Mouse (Mus musculus): Measurements from ENCODE around the gene Olfr482. TPM values are rescaled to one million over a fixed set of nuclear protein-coding genes. Genes with fewer than 3 reads are reported as not detected.

Gene Olfr482
- polyA plus RNA-seq, 1 experiment from 2014 or later: 0.07 TPM

- H3K4me1 ChIP-seq (replicated peaks; ENCODE audit: control insufficient read depth, insufficient read depth): no peaks in the 10 kb centered on the region
- WGBS: 61% methylated on average over 1 of the region's 1 CpGs
- no peak within 1 kb of the TSS for H3K9ac ChIP-seq (ENCODE audit: low read length)
- H3K4me2 ChIP-seq (replicated peaks; ENCODE audit: low read depth): no peak within 1 kb of the TSS
- ATAC-seq (ENCODE audit: low FRiP score, low TSS enrichment) (no peak), DNase-seq (ENCODE audit: low spot score) (no peak)
- no peak within 1 kb of the TSS for H3K4me3 ChIP-seq (ENCODE audit: low read depth, low read length)
- TF ChIP-seq EP300 (optimal IDR thresholded peaks at IDR 0.05): no peak
- TF ChIP-seq CTCF (IDR thresholded peaks at IDR 0.05; ENCODE audit: low read depth): no peak
- H3K27ac ChIP-seq (replicated peaks): no peak within 1 kb of the TSS
- H3K9me3 ChIP-seq (ENCODE audit: control insufficient read depth, low read length): no peaks in the 10 kb centered on the region
- no peaks in the 10 kb centered on the region for H3K27me3 ChIP-seq (ENCODE audit: control insufficient read depth, insufficient read depth, low read length)
- no peaks in the 10 kb centered on the region for H3K36me3 ChIP-seq (ENCODE audit: control insufficient read depth, insufficient read depth, low read length)
These were observed 30.1 kb downstream of the Olfr482 start, which contains the start of gene Olfr480 for GRCm38 (mm10) chr7:108067246-108067645. TSS of gene Olfr480 (minus strand) at chr7:108067346.

GRCm38 (mm10) chr7:108050393-108050792 lies 47.0 kb downstream of the Olfr482 start, which contains the start of gene Olfr479:
TSS of gene Olfr479 (plus strand) at chr7:108050693.
- Histone ChIP-seq H3K4me1 (replicated peaks; ENCODE audit: control insufficient read depth, insufficient read depth) (no peaks in the 10 kb centered on the region), H3K4me2 (replicated peaks; ENCODE audit: low read depth) (no peak within 1 kb of the TSS), H3K27ac (replicated peaks) (no peak within 1 kb of the TSS), H3K27me3 (ENCODE audit: control insufficient read depth, insufficient read depth, low read length) (no peaks in the 10 kb centered on the region), H3K36me3 (ENCODE audit: control insufficient read depth, insufficient read depth, low read length) (no peaks in the 10 kb centered on the region), H3K4me3 (ENCODE audit: low read depth, low read length) (no peak within 1 kb of the TSS), H3K9me3 (ENCODE audit: control insufficient read depth, low read length) (no peaks in the 10 kb centered on the region), H3K9ac (ENCODE audit: low read length) (no peak within 1 kb of the TSS)
- no peak for DNase-seq (ENCODE audit: low spot score)
- 83% methylated on average over 2 of the region's 2 CpGs for WGBS
- ATAC-seq (ENCODE audit: low FRiP score, low TSS enrichment): no peak
- TF ChIP-seq CTCF (IDR thresholded peaks at IDR 0.05; ENCODE audit: low read depth) (no peak), EP300 (optimal IDR thresholded peaks at IDR 0.05) (no peak)

Other genes with a start within 250 kb of the Olfr482 start
- 0.04 TPM in 1 of 2 replicates, not detected in the other for gene Olfr472, start 199.7 kb downstream of the Olfr482 start, polyA plus RNA-seq (2015; fragmentation: Nextera tagmentation; extraction: Ambion mirVana)
- gene Olfr473, start 167.1 kb downstream of the Olfr482 start, polyA plus RNA-seq (2015; fragmentation: Nextera tagmentation; extraction: Ambion mirVana): not detected in 2 replicates
- gene Olfr474, start 142.9 kb downstream of the Olfr482 start, polyA plus RNA-seq (2015; fragmentation: Nextera tagmentation; extraction: Ambion mirVana): not detected in 2 replicates
- not detected in 2 replicates for gene Olfr476, start 132.8 kb downstream of the Olfr482 start, polyA plus RNA-seq (2015; fragmentation: Nextera tagmentation; extraction: Ambion mirVana)
- gene Olfr477, start 110.9 kb downstream of the Olfr482 start, polyA plus RNA-seq (2015; fragmentation: Nextera tagmentation; extraction: Ambion mirVana): not detected in 2 replicates
- gene Olfr478, start 63.6 kb downstream of the Olfr482 start, polyA plus RNA-seq (2015; fragmentation: Nextera tagmentation; extraction: Ambion mirVana): not detected in 2 replicates
- gene Olfr479, start 46.9 kb downstream of the Olfr482 start, polyA plus RNA-seq (2015; fragmentation: Nextera tagmentation; extraction: Ambion mirVana): not detected in 2 replicates
- not detected in 2 replicates for gene Olfr480, start 30.2 kb downstream of the Olfr482 start, polyA plus RNA-seq (2015; fragmentation: Nextera tagmentation; extraction: Ambion mirVana)
- gene Olfr481, start 17.7 kb downstream of the Olfr482 start, polyA plus RNA-seq (2015; fragmentation: Nextera tagmentation; extraction: Ambion mirVana): not detected in 2 replicates
- gene Olfr483, start 3.3 kb upstream of the Olfr482 start, polyA plus RNA-seq (2015; fragmentation: Nextera tagmentation; extraction: Ambion mirVana): not detected in 2 replicates
- not detected in 2 replicates for gene Olfr484, start 29.9 kb upstream of the Olfr482 start, polyA plus RNA-seq (2015; fragmentation: Nextera tagmentation; extraction: Ambion mirVana)
- not detected in 2 replicates for gene Olfr485, start 62.3 kb upstream of the Olfr482 start, polyA plus RNA-seq (2015; fragmentation: Nextera tagmentation; extraction: Ambion mirVana)
- gene Olfr486, start 75.2 kb upstream of the Olfr482 start, polyA plus RNA-seq (2015; fragmentation: Nextera tagmentation; extraction: Ambion mirVana): not detected in 2 replicates
- not detected in 2 replicates for gene Olfr487, start 117.0 kb upstream of the Olfr482 start, polyA plus RNA-seq (2015; fragmentation: Nextera tagmentation; extraction: Ambion mirVana)
- gene Olfr488, start 160.8 kb upstream of the Olfr482 start, polyA plus RNA-seq (2015; fragmentation: Nextera tagmentation; extraction: Ambion mirVana): not detected in 2 replicates
- gene Olfr490, start 191.3 kb upstream of the Olfr482 start, polyA plus RNA-seq (2015; fragmentation: Nextera tagmentation; extraction: Ambion mirVana): not detected in 2 replicates
- not detected in 2 replicates for gene Olfr491, start 215.9 kb upstream of the Olfr482 start, polyA plus RNA-seq (2015; fragmentation: Nextera tagmentation; extraction: Ambion mirVana)
- not detected in 2 replicates for gene Olfr492, start 226.1 kb upstream of the Olfr482 start, polyA plus RNA-seq (2015; fragmentation: Nextera tagmentation; extraction: Ambion mirVana)
- gene Olfr493, start 249.4 kb upstream of the Olfr482 start, polyA plus RNA-seq (2015; fragmentation: Nextera tagmentation; extraction: Ambion mirVana): not detected in 2 replicates

Measured in stomach, postnatal 0 days (tissue).